Mouse (Mus musculus) lung, postnatal 0 days (tissue): Measurements from ENCODE around the gene Ttc7.

Experiments
- CTCF ChIP-seq: IDR thresholded peaks from 2 replicates; pipeline ENCODE4 v1.5.1; 2016; ENCODE audit warnings: antibody characterized with exemption, mild to moderate bottlenecking
- EP300 ChIP-seq: IDR thresholded peaks from 2 replicates; pipeline ENCODE4 v1.6.1; 2016; ENCODE audit warnings: antibody characterized with exemption, mild to moderate bottlenecking, control low read depth

GRCm38 (mm10) chr17:87344441-87345251, 62.0 kb downstream of the Ttc7 start:
- no peak for TF ChIP-seq EP300
- TF ChIP-seq CTCF: no peak
